Mouse (Mus musculus) CD8-positive naive resting alpha-beta T cell, adult 57 days (primary cell): Measurements from ENCODE around the gene Rab3gap2. TPM values are rescaled to one million over a fixed set of nuclear protein-coding genes. Genes with fewer than 3 reads are reported as not detected.

Experiments
- total RNA-seq: library from RNA; stranded (reverse); gene quantifications from one replicate; pipeline ENCODE4 v1.2.4, GENCODE M21; 2023

The Rab3gap2 gene
- total RNA-seq: 39.3 TPM

GRCm38 (mm10) chr1:185203909-185204661 is at the start of gene Rab3gap2:
Gene Rab3gap2, plus strand, starts transcription at chr1:185204117.

GRCm38 (mm10) chr1:185328721-185329610 is 125.0 kb downstream of the Rab3gap2 start, which contains the start of gene Iars2:
Gene Iars2, minus strand, starts transcription at chr1:185329396.

GRCm38 (mm10) chr1:185331983-185332430 is 128.1 kb downstream of the Rab3gap2 start, which contains the start of gene Bpnt1:
Gene Bpnt1, plus strand, starts transcription at chr1:185332149.

Other genes starting within 250 kb of the Rab3gap2 start
- gene Mark1, start 204.5 kb upstream of the Rab3gap2 start, total RNA-seq: not detected
- gene Iars2, start 125.3 kb downstream of the Rab3gap2 start, total RNA-seq: 33.3 TPM
- 14.6 TPM for gene Bpnt1, start 128.0 kb downstream of the Rab3gap2 start, total RNA-seq
- 96.5 TPM for gene Eprs, start 158.9 kb downstream of the Rab3gap2 start, total RNA-seq